Mouse (Mus musculus) C2C12 (cell line): ENCODE data around the gene Fam193a.

Source experiments
- CEBPB ChIP-seq: IDR thresholded peaks from one replicate; pipeline ENCODE4 v1.6.1; 2011; ENCODE audit warnings: low read depth, mild to moderate bottlenecking, control low read depth, moderate library complexity
- CTCF ChIP-seq: IDR thresholded peaks from one replicate; pipeline ENCODE4 v1.5.1; 2011; ENCODE audit not compliant: control insufficient read depth, insufficient read depth, insufficient read length
- MAX ChIP-seq: IDR thresholded peaks from one replicate; pipeline ENCODE4 v1.6.1; 2011; ENCODE audit warnings: mild to moderate bottlenecking, control low read depth
- USF1 ChIP-seq: IDR thresholded peaks from one replicate; pipeline ENCODE4 v1.6.1; 2011; ENCODE audit warnings: low read depth, mild to moderate bottlenecking, control low read depth, moderate library complexity

DNA sequence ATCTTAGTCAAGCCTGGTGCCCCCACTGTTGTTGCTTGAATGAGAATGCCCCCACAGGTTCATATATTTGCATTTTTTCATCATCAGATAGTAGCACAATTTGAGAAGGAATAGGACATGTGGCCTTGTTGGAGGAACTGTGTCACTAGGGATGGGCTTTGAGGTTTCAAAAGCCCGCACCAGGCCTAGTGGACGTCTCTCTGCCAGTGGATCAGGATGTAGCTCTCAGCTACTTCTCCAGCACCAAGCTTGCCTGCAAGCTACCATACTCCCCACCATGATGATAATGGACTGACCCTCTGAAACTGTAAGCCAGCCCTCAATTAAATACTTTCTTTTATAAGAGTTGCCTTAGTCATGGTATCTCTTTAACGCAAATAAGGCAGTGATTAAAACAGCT lies 142.8 kb downstream of the Fam193a start:
- TF ChIP-seq CTCF: no peak
- no peak for TF ChIP-seq MAX
- TF ChIP-seq USF1: no peak
- TF ChIP-seq CEBPB: no peak
